Mouse (Mus musculus): ENCODE data around the gene Dlgap4.

- TF ChIP-seq CTCF (IDR thresholded peaks at IDR 0.05; ENCODE audit: control insufficient read depth, insufficient read depth, low read length) (no peak), POLR2A (IDR thresholded peaks at IDR 0.05; ENCODE audit: borderline replicate concordance, control insufficient read depth, low read depth, low read length) (no peak)
These were observed 166.6 kb downstream of the Dlgap4 start for GRCm38 (mm10) chr2:156780129-156780528.

All from bone marrow, adult 2 months (tissue).